Mouse (Mus musculus): ENCODE data around the gene 4931428F04Rik.

GRCm38 (mm10) chr8:105280567-105280966 lies 9.1 kb downstream of the 4931428F04Rik start:
- no peak for TF ChIP-seq CTCF (IDR thresholded peaks at IDR 0.05; ENCODE audit: insufficient read depth, low read length)
- TF ChIP-seq POLR2A (IDR thresholded peaks at IDR 0.05; ENCODE audit: borderline replicate concordance, extremely low read depth, low read depth, low read length): no peak
